Mouse (Mus musculus) erythroblast, embryonic 14.5 days (primary cell): ENCODE results near the gene Fam20a. TPM values are rescaled to one million over a fixed set of nuclear protein-coding genes. Genes with fewer than 3 reads are reported as not detected.

Experiments
- H3K27me3 ChIP-seq: 2 replicates; pipeline ENCODE4 v1.6.1; 2012; ENCODE audit warnings: inconsistent platforms; ENCODE audit not compliant: control insufficient read depth
- H3K36me3 ChIP-seq: 2 replicates; pipeline ENCODE4 v1.6.1; 2012; ENCODE audit warnings: mild to moderate bottlenecking, inconsistent platforms; ENCODE audit not compliant: control insufficient read depth
- H3K4me1 ChIP-seq: 2 replicates; pipeline ENCODE4 v1.6.1; 2012; ENCODE audit warnings: inconsistent platforms; ENCODE audit not compliant: control insufficient read depth
- H3K4me3 ChIP-seq: replicated peaks from 2 replicates; pipeline ENCODE3; 2012; ENCODE audit warnings: moderate library complexity, mild to moderate bottlenecking, inconsistent platforms
- H3K9me3 ChIP-seq: 2 replicates; pipeline ENCODE4 v1.6.1; 2012; ENCODE audit warnings: low read length, inconsistent platforms, mixed read lengths; ENCODE audit not compliant: control insufficient read depth
- GATA1 ChIP-seq: IDR thresholded peaks from 2 replicates; pipeline ENCODE4 v1.6.1; 2012; ENCODE audit warnings: low read length, inconsistent platforms, mixed read lengths
- TAL1 ChIP-seq: IDR thresholded peaks from 3 replicates; pipeline ENCODE4 v1.6.1; 2012; ENCODE audit warnings: low read length, inconsistent platforms, mixed read lengths
- polyA plus RNA-seq: library from polyadenylated mRNA; stranded (reverse); fragments of >175 nt; gene quantifications from 2 replicates; pipeline ENCODE4 v1.2.3, GENCODE M21; 2012

The Fam20a gene
- polyA plus RNA-seq, 1 experiment = not detected

- TF ChIP-seq TAL1 = no peak
- no peak for TF ChIP-seq GATA1
- H3K9me3 ChIP-seq = no peaks in the 10 kb centered on the region
- no peaks in the 10 kb centered on the region for H3K4me1 ChIP-seq
- H3K36me3 ChIP-seq = no peaks in the 10 kb centered on the region
- no peak overlapping the region for H3K4me3 ChIP-seq
- peaks cover 23% of the 10 kb centered on the region for H3K27me3 ChIP-seq
Measured at GRCm38 (mm10) chr11:109717966-109718895, 3.8 kb downstream of the Fam20a start.

- Histone ChIP-seq H3K4me1 (no peaks in the 10 kb centered on the region), H3K36me3 (no peaks in the 10 kb centered on the region), H3K27me3 (peaks cover 17% of the 10 kb centered on the region), H3K4me3 (no peak overlapping the region), H3K9me3 (no peaks in the 10 kb centered on the region)
- TF ChIP-seq GATA1 (no peak), TAL1 (no peak)
Measured at GRCm38 (mm10) chr11:109717448-109717847, 4.6 kb downstream of the Fam20a start.

- TF ChIP-seq GATA1 = no peak
- H3K27me3 ChIP-seq = peaks cover 13% of the 10 kb centered on the region
- no peaks in the 10 kb centered on the region for H3K4me1 ChIP-seq
- no peak overlapping the region for H3K4me3 ChIP-seq
- H3K9me3 ChIP-seq = no peaks in the 10 kb centered on the region
- no peaks in the 10 kb centered on the region for H3K36me3 ChIP-seq
Measured at GRCm38 (mm10) chr11:109716981-109717380, 5.1 kb downstream of the Fam20a start.

GRCm38 (mm10) chr11:109715311-109715781 is 6.7 kb downstream of the Fam20a start:
- Histone ChIP-seq H3K4me3 (no peak overlapping the region), H3K4me1 (no peaks in the 10 kb centered on the region), H3K36me3 (no peaks in the 10 kb centered on the region), H3K9me3 (no peaks in the 10 kb centered on the region), H3K27me3 (no peaks in the 10 kb centered on the region)
- no peak for TF ChIP-seq TAL1

GRCm38 (mm10) chr11:109714341-109715247 is 7.5 kb downstream of the Fam20a start:
- TF ChIP-seq GATA1 (no peak), TAL1 (no peak)
- Histone ChIP-seq H3K36me3 (no peaks in the 10 kb centered on the region), H3K4me3 (no peak overlapping the region), H3K27me3 (no peaks in the 10 kb centered on the region), H3K4me1 (no peaks in the 10 kb centered on the region), H3K9me3 (no peaks in the 10 kb centered on the region)

- H3K27me3 ChIP-seq = no peaks in the 10 kb centered on the region
- H3K36me3 ChIP-seq = no peaks in the 10 kb centered on the region
- H3K4me3 ChIP-seq = no peak overlapping the region
- no peaks in the 10 kb centered on the region for H3K4me1 ChIP-seq
- TF ChIP-seq TAL1 (no peak), GATA1 (no peak)
- no peaks in the 10 kb centered on the region for H3K9me3 ChIP-seq
Measured at GRCm38 (mm10) chr11:109709501-109709900, 12.6 kb downstream of the Fam20a start.

GRCm38 (mm10) chr11:109708786-109709185 is 13.3 kb downstream of the Fam20a start:
- Histone ChIP-seq H3K4me1 (no peaks in the 10 kb centered on the region), H3K27me3 (no peaks in the 10 kb centered on the region), H3K36me3 (no peaks in the 10 kb centered on the region), H3K9me3 (no peaks in the 10 kb centered on the region), H3K4me3 (no peak overlapping the region)
- no peak for TF ChIP-seq GATA1
- no peak for TF ChIP-seq TAL1

- no peaks in the 10 kb centered on the region for H3K4me1 ChIP-seq
- no peak overlapping the region for H3K4me3 ChIP-seq
- no peaks in the 10 kb centered on the region for H3K27me3 ChIP-seq
- H3K9me3 ChIP-seq = no peaks in the 10 kb centered on the region
- no peaks in the 10 kb centered on the region for H3K36me3 ChIP-seq
- TF ChIP-seq GATA1 (no peak), TAL1 (no peak)
Measured at GRCm38 (mm10) chr11:109707442-109707841, 14.6 kb downstream of the Fam20a start.

GRCm38 (mm10) chr11:109706586-109706985 is 15.5 kb downstream of the Fam20a start:
- TF ChIP-seq TAL1 (no peak), GATA1 (no peak)
- no peaks in the 10 kb centered on the region for H3K27me3 ChIP-seq
- no peaks in the 10 kb centered on the region for H3K36me3 ChIP-seq
- no peaks in the 10 kb centered on the region for H3K9me3 ChIP-seq
- no peaks in the 10 kb centered on the region for H3K4me1 ChIP-seq
- no peak overlapping the region for H3K4me3 ChIP-seq
